Mouse (Mus musculus) adrenal gland, postnatal 25 days (tissue): ENCODE measurements around the gene Pde3a. TPM values are rescaled to one million over a fixed set of nuclear protein-coding genes. Genes with fewer than 3 reads are reported as not detected.

ENCODE experiments used
- DNase-seq: peaks from one replicate; pipeline ENCODE4 v3.0.0; 2021; ENCODE audit warnings: mixed read lengths
- total RNA-seq: library from RNA; stranded (reverse); gene quantifications from 2 replicates; pipeline ENCODE4 v1.2.3, GENCODE M21; 2021

Gene Pde3a
- total RNA-seq, 1 experiment from 2014 or later: 11.0 TPM

- no peak for DNase-seq
Measured at GRCm38 (mm10) chr6:141495634-141496418, 246.8 kb downstream of the Pde3a start.

- peak; percentile 12 for DNase-seq
Measured at GRCm38 (mm10) chr6:141499511-141499910, 250.4 kb downstream of the Pde3a start.

GRCm38 (mm10) chr6:141501171-141501570 is 252.1 kb downstream of the Pde3a start:
- no peak for DNase-seq

GRCm38 (mm10) chr6:141522541-141522940 is 273.5 kb downstream of the Pde3a start:
- no peak for DNase-seq

DNA sequence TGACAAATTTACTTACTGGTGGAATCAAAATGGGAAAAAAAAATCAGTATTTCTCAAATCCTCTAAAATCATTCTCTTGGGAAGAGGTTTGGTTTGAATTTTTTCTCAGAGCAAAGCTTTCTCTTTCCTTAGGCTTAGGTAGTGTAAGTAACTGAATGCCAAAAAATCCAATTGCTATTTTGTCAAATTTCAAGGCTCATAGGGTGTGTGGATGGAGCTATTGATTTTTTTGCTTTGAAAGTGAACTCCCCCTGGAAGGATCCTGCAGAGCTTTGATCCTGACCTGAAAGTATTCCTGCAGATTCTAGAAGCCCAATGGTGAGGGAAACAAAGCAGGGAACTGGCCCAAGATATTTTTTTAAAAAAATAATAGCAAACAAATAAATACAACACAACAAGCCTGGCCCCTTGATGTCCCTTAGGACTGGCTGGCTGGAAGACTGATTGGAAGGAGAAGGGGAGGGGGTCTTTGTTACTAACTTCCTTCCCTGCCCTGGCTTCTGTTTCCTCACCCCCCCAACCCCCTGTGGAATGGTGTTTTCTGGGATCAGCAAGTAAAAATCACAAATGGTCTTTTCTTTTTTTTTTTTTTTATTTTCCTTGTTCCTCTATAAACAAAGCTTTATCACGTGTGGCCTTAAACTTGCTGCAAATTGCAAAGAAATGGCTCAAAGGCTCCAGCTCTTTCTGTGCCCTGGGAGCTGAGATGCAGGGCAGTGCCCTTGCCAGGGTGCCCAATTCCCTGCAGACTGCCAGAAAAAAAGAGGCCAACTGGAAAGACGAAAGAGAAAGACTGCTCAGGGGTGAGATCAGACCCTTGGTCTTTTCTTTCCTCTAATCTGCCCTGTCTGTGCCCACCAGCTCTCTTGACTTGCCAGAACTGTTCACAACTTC is 274.9 kb downstream of the Pde3a start, which contains the start of gene Slco1c1:
TSS of gene Slco1c1 (plus strand) at position 622 of the 894 bp plus-strand sequence.
- no peak for DNase-seq

GRCm38 (mm10) chr6:141525787-141526186 is 276.7 kb downstream of the Pde3a start:
- no peak for DNase-seq

- no peak for DNase-seq
Measured at GRCm38 (mm10) chr6:141530865-141531264, 281.8 kb downstream of the Pde3a start.

DNA sequence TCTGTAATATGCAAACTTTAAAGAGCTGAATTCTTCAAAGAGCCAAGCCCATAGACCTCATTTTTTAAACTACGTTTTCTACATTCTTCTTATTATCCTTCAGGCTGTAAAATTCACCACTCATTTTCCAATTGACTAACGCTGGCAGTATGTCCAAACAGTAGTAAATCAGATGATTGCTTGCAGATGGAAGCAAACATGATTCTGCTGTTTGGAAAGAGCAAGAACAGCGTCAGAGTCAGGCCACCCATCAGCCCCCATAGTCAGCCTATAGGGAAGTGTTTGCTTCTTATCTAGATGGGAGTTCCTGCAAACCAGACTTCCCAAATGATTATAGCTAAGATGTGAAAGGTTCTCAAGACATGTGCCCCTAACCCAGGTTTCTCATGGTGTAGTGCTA is 288.2 kb downstream of the Pde3a start:
- no peak for DNase-seq

DNA sequence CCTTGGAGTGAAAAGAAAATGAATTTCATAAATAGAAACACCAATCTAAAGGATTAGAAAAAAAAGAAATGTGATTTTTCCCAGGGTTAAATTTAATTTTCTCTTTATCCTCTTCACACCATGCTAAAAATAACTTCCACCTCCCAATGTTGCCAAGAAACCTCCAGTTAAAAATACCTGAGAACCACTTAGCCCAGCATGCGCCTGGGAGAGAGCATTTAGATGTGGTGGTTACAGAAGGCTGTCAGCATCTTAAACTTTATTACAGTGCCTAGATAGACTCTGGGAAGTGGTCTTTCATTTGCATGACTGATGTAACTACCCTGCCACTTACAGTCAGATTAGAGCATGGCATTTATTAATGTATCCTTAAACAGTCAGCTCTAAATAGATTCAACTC is 292.1 kb downstream of the Pde3a start:
- DNase-seq: no peak

GRCm38 (mm10) chr6:141543344-141543743 is 294.3 kb downstream of the Pde3a start:
- no peak for DNase-seq
